Mouse (Mus musculus) ES-Bruce4 (cell line): ENCODE measurements at regions not wholly inside any gene's neighbourhood (a gene's known extent, or its start where the extent isn't known, plus 50 kb on each side); places are given as distances from the start of the nearest gene placed in this dataset.

ENCODE experiments used
- CTCF ChIP-seq: IDR thresholded peaks from one replicate; pipeline ENCODE4 v1.8.1; 2011; ENCODE audit warnings: low read depth, low read length
- EP300 ChIP-seq: IDR thresholded peaks from 2 replicates; pipeline ENCODE4 v1.6.1; 2011; ENCODE audit warnings: low read depth, low read length; ENCODE audit not compliant: insufficient read depth
- POLR2A ChIP-seq: IDR thresholded peaks from one replicate; pipeline ENCODE4 v1.8.1; 2011; ENCODE audit warnings: low read length; ENCODE audit not compliant: insufficient read depth

GRCm38 (mm10) chr13:60480731-60481431 is 120.9 kb upstream of the Dapk1 start:
- no peak for TF ChIP-seq EP300
- no peak for TF ChIP-seq CTCF
- TF ChIP-seq POLR2A: no peak
